Mouse (Mus musculus) spleen, adult 2 months (tissue): Measurements from ENCODE around the gene Actr6. TPM values are rescaled to one million over a fixed set of nuclear protein-coding genes. Genes with fewer than 3 reads are reported as not detected.

ENCODE experiments used
- DNase-seq, 2 experiments: peaks; one replicate each; pipeline versions ENCODE4 v3.0.0 to v3.0.0-alpha.2; 2012 to 2021; ENCODE audit warnings: low spot score in 2 of 2, low read depth in 1 of 2
- H3K27ac ChIP-seq: fragments of 200-500 bp; 2 replicates; pipeline ENCODE4 v1.5.1; 2012; ENCODE audit warnings: low read length, inconsistent platforms; ENCODE audit not compliant: insufficient read depth
- H3K27me3 ChIP-seq: fragments of 200-500 bp; 2 replicates; pipeline ENCODE4 v1.6.1; 2012; ENCODE audit warnings: mild to moderate bottlenecking, moderate library complexity, low read length, inconsistent platforms; ENCODE audit not compliant: control insufficient read depth, insufficient read depth
- H3K36me3 ChIP-seq: fragments of 200-500 bp; 2 replicates; pipeline ENCODE4 v1.6.1; 2012; ENCODE audit warnings: mild to moderate bottlenecking, low read length, inconsistent platforms; ENCODE audit not compliant: control insufficient read depth, insufficient read depth
- H3K4me1 ChIP-seq: fragments of 200-500 bp; 2 replicates; pipeline ENCODE4 v1.6.1; 2011; ENCODE audit warnings: inconsistent platforms; ENCODE audit not compliant: control insufficient read depth, insufficient read depth, insufficient read length
- H3K4me3 ChIP-seq: fragments of 200-500 bp; 2 replicates; pipeline ENCODE4 v1.5.1; 2011; ENCODE audit warnings: mild to moderate bottlenecking, inconsistent platforms; ENCODE audit not compliant: insufficient read depth, insufficient read length; ENCODE audit errors: extremely low read depth
- CTCF ChIP-seq: fragments of 200-500 bp; IDR thresholded peaks from 2 replicates; pipeline ENCODE4 v1.5.1; 2011; ENCODE audit warnings: mild to moderate bottlenecking, inconsistent platforms; ENCODE audit not compliant: insufficient read depth, insufficient read length, insufficient replicate concordance; ENCODE audit errors: extremely low read depth
- POLR2A ChIP-seq: fragments of 200-500 bp; IDR thresholded peaks from 2 replicates; pipeline ENCODE4 v1.6.1; 2011; ENCODE audit warnings: low read depth, low read length, inconsistent platforms
- WGBS: fragments of 180-500 bp; shearing (Covaris S2); methylation state at CpG from one replicate; pipeline ENCODE4 v1.1.7; 2018; 5-methylcytosine and 5-hydroxymethylcytosine counted together
- polyA plus RNA-seq: library from polyadenylated mRNA; depleted of rRNA; stranded (reverse); fragments of >200 nt; gene quantifications from 2 replicates; pipeline ENCODE4 v1.2.3, GENCODE M21; 2012; rRNA removed

Gene Actr6
- polyA plus RNA-seq, 1 experiment = 1.3 TPM

GRCm38 (mm10) chr10:89667571-89667970 is 64.5 kb downstream of the Actr6 start:
- no peak for DNase-seq
- Histone ChIP-seq H3K4me3 (no peak overlapping the region), H3K4me1 (no peaks in the 10 kb centered on the region), H3K27ac (no peak overlapping the region), H3K27me3 (no peaks in the 10 kb centered on the region), H3K36me3 (peaks cover 6% of the 10 kb centered on the region)
- WGBS = 96% methylated on average over 7 of the region's 7 CpGs
- TF ChIP-seq POLR2A (no peak), CTCF (no peak)

DNA sequence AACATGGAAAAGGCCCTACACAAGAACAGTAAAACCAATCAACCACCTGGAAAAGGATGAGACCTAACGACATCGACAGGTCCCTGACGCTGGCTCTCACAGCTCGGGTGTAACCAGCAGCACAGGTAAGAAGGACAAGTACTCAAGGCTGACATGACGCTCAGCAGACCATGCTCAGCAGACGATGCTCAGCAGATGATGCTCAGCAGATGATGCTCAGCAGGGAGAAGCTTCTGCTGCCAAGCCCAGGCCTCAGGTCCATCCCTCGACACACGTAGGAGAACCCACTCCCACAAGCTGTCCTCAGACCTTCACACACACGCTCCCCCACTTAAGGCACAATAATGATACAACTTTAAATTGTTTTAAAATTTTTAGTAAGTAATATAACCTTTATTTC is 66.4 kb downstream of the Actr6 start:
- Histone ChIP-seq H3K4me1 (no peaks in the 10 kb centered on the region), H3K27ac (no peak overlapping the region), H3K36me3 (peaks cover 9% of the 10 kb centered on the region), H3K27me3 (no peaks in the 10 kb centered on the region), H3K4me3 (no peak overlapping the region)
- no peak for TF ChIP-seq POLR2A
- no peak for TF ChIP-seq CTCF
- no peak for DNase-seq
- 92% methylated on average over 9 of the region's 9 CpGs for WGBS

GRCm38 (mm10) chr10:89664977-89665645 is 67.0 kb downstream of the Actr6 start:
- TF ChIP-seq CTCF = no peak
- no peak for TF ChIP-seq POLR2A
- no peaks in the 10 kb centered on the region for H3K4me1 ChIP-seq
- DNase-seq = no peak
- no peaks in the 10 kb centered on the region for H3K27me3 ChIP-seq
- H3K27ac ChIP-seq = no peak overlapping the region
- WGBS = 96% methylated on average over 8 of the region's 8 CpGs
- H3K36me3 ChIP-seq = peaks cover 9% of the 10 kb centered on the region
- H3K4me3 ChIP-seq = no peak overlapping the region

Other genes starting within 250 kb of the Actr6 start
- gene Nr1h4, start 198.7 kb downstream of the Actr6 start, polyA plus RNA-seq = 0.08 TPM in 2 replicates
- gene Slc17a8, start 111.0 kb downstream of the Actr6 start, polyA plus RNA-seq = not detected in 2 replicates
- gene Scyl2, start 46.0 kb downstream of the Actr6 start, polyA plus RNA-seq = 7.3 and 7.6 TPM in 2 replicates
- 8.7 and 11.1 TPM in 2 replicates for gene Uhrf1bp1l, start 12.7 kb upstream of the Actr6 start, polyA plus RNA-seq
- gene Anks1b, start 141.2 kb upstream of the Actr6 start, polyA plus RNA-seq = 0.18 and 0.19 TPM in 2 replicates